Mouse (Mus musculus): ENCODE data around the gene Fry.
A peak's percentile ranks its signal among the peaks of the same experiment; 100 is the strongest.

Fry gene

GRCm38 (mm10) chr5:150337696-150338095 lies 219.3 kb downstream of the Fry start:
- DNase-seq (ENCODE audit: low spot score) = no peak

- no peak for DNase-seq (ENCODE audit: low spot score)
Observed at GRCm38 (mm10) chr5:150340944-150341343, 222.5 kb downstream of the Fry start.

- no peak for DNase-seq (ENCODE audit: low spot score)
Observed at GRCm38 (mm10) chr5:150342139-150342538, 223.7 kb downstream of the Fry start.

- no peak for DNase-seq (ENCODE audit: low spot score)
Observed at GRCm38 (mm10) chr5:150345946-150346345, 227.5 kb downstream of the Fry start.

GRCm38 (mm10) chr5:150346378-150346777 lies 227.9 kb downstream of the Fry start:
- DNase-seq (ENCODE audit: low spot score) = no peak

GRCm38 (mm10) chr5:150347845-150348244 lies 229.4 kb downstream of the Fry start:
- peak; percentile 21 for DNase-seq (ENCODE audit: low spot score)

GRCm38 (mm10) chr5:150348302-150348701 lies 229.9 kb downstream of the Fry start:
- DNase-seq (ENCODE audit: low spot score) = no peak

- no peak for DNase-seq (ENCODE audit: low spot score)
Observed at GRCm38 (mm10) chr5:150351191-150351590, 232.7 kb downstream of the Fry start.

- DNase-seq (ENCODE audit: low spot score) = no peak
Observed at GRCm38 (mm10) chr5:150358671-150359070, 240.2 kb downstream of the Fry start.

GRCm38 (mm10) chr5:150362241-150362640 lies 243.8 kb downstream of the Fry start:
- no peak for DNase-seq (ENCODE audit: low spot score)

- DNase-seq (ENCODE audit: low spot score) = no peak
Observed at GRCm38 (mm10) chr5:150364621-150365020, 246.2 kb downstream of the Fry start.

GRCm38 (mm10) chr5:150367027-150367426 lies 248.6 kb downstream of the Fry start:
- DNase-seq (ENCODE audit: low spot score) = no peak

GRCm38 (mm10) chr5:150370291-150370690 lies 251.8 kb downstream of the Fry start:
- DNase-seq (ENCODE audit: low spot score) = no peak

- no peak for DNase-seq (ENCODE audit: low spot score)
Observed at GRCm38 (mm10) chr5:150370895-150371294, 252.4 kb downstream of the Fry start.

GRCm38 (mm10) chr5:150372956-150373355 lies 254.5 kb downstream of the Fry start:
- DNase-seq (ENCODE audit: low spot score) = no peak

GRCm38 (mm10) chr5:150374778-150375559 lies 256.5 kb downstream of the Fry start:
- DNase-seq (ENCODE audit: low spot score) = no peak

GRCm38 (mm10) chr5:150378586-150378985 lies 260.1 kb downstream of the Fry start:
- DNase-seq (ENCODE audit: low spot score) = no peak

- DNase-seq (ENCODE audit: low spot score) = no peak
Observed at GRCm38 (mm10) chr5:150380767-150381166, 262.3 kb downstream of the Fry start.

GRCm38 (mm10) chr5:150382411-150382810 lies 264.0 kb downstream of the Fry start:
- no peak for DNase-seq (ENCODE audit: low spot score)

- DNase-seq (ENCODE audit: low spot score) = no peak
Observed at GRCm38 (mm10) chr5:150384272-150385215, 266.1 kb downstream of the Fry start.

GRCm38 (mm10) chr5:150385224-150385623 lies 266.8 kb downstream of the Fry start:
- DNase-seq (ENCODE audit: low spot score) = no peak

- peak; percentile 28 for DNase-seq (ENCODE audit: low spot score)
Observed at GRCm38 (mm10) chr5:150388623-150389022, 270.2 kb downstream of the Fry start.

All from testis, postnatal 14 days (tissue).